Mouse (Mus musculus): ENCODE data around the gene Retreg1. TPM values are rescaled to one million over a fixed set of nuclear protein-coding genes. Genes with fewer than 3 reads are reported as not detected.

The Retreg1 gene
- polyA plus RNA-seq, 1 experiment, result 32.8 TPM

DNA sequence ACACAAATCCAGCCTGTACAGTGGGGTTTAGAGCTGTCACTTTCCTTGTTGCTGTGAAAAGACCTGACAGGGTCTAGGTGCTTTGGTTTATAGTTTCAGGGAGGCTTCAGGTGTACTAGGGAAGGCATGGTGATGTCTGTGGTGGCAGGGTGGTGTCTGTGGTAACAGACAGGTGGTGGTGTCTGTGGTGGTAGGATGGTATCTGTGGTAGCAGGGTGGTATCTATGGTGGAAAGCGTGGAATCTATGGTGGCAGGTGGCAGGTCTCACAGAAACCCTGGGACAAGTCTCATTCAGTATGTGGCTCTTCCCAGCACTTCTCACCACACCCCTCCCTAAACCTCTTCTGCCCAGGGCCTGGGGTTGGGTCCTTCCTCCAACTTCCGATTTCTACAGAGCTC lies 8.7 kb upstream of the Retreg1 start:
- TF ChIP-seq MAX (IDR thresholded peaks at IDR 0.05; ENCODE audit: low read depth) (no peak), POLR2AphosphoS2 (IDR thresholded peaks at IDR 0.05; ENCODE audit: insufficient read length, low read depth) (no peak), REST (IDR thresholded peaks at IDR 0.05; ENCODE audit: insufficient read depth, insufficient read length) (no peak), MYOD1 (IDR thresholded peaks at IDR 0.05; ENCODE audit: control insufficient read depth in 1 of 3, insufficient read length in 2 of 3, low read depth in 2 of 3) (peak in 1 of 3 experiments; percentile 64), USF1 (IDR thresholded peaks at IDR 0.05; ENCODE audit: low read depth) (no peak), MYOG (IDR thresholded peaks at IDR 0.05; ENCODE audit: control insufficient read depth in 1 of 3, insufficient read depth in 1 of 3, insufficient read length in 2 of 3, low read depth in 2 of 3) (peak in 1 of 3 experiments; percentile 68), TCF12 (IDR thresholded peaks at IDR 0.05; ENCODE audit: insufficient read depth, poor library complexity, severe bottlenecking) (no peak), TCF3 (IDR thresholded peaks at IDR 0.05; ENCODE audit: insufficient read length, low read depth) (no peak), SRF (IDR thresholded peaks at IDR 0.05; ENCODE audit: control insufficient read depth, insufficient read length, low read depth) (no peak), CEBPB (IDR thresholded peaks at IDR 0.05; ENCODE audit: insufficient read depth, poor library complexity, severe bottlenecking) (no peak), E2F4 (IDR thresholded peaks at IDR 0.05; ENCODE audit: insufficient read depth) (no peak), POLR2A (IDR thresholded peaks at IDR 0.05; ENCODE audit: insufficient read length, low read depth) (no peak)
- Histone ChIP-seq H3K27me3 (ENCODE audit: control insufficient read depth, insufficient read depth, insufficient read length) (no peaks in the 10 kb centered on the region), H3K36me3 (ENCODE audit: control insufficient read depth, insufficient read depth) (no peaks in the 10 kb centered on the region), H3K4me2 (ENCODE audit: low read depth) (no peak overlapping the region), H3K4me3 (no peak overlapping the region), H3K79me2 (ENCODE audit: control insufficient read depth, insufficient read depth) (no peaks in the 10 kb centered on the region), H3ac (ENCODE audit: control insufficient read depth, insufficient read length) (no peak overlapping the region)

DNA sequence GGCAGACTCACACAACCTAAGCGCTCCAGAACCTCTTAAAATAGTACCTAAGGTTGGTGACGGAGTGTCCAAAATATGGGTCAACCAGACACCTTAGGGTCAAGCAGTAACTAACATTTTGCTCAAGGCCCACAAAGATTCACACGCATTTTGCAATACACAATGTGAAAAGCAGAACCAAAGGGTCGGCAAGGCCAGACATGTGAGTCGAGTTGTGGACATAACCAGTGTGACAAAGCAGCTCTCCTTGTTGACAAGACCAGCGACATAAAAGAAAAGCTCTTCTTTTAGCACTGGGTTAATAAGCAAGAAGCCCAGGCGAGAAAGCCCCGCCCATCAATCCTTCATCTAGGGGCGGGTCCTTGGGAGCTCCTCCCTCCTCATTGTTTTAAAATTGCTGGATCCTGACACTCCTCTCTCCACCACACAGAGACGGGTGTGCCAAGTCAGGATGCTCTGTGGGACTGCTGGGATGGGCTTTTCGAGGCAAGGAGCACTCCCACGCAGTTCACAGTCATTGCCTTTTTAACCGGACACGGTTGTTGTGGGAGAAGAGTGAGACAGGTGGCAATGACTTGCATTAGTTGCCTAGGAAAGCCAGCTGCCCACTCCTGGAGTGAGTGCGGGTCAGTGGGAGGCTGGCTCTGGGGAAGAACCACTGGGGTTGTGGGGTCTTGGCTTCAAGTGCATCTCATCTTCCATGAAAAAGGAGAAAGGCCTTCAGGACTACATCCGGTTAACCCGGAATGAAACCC lies 7.9 kb upstream of the Retreg1 start:
- no peak overlapping the region for H3ac ChIP-seq (ENCODE audit: control insufficient read depth, insufficient read length)
- no peak for TF ChIP-seq USF1 (IDR thresholded peaks at IDR 0.05; ENCODE audit: low read depth)
- TF ChIP-seq MYOG (IDR thresholded peaks at IDR 0.05; ENCODE audit: control insufficient read depth in 1 of 3, insufficient read depth in 1 of 3, insufficient read length in 2 of 3, low read depth in 2 of 3), result peak in 1 of 3 experiments; percentile 80
- no peak for TF ChIP-seq POLR2AphosphoS2 (IDR thresholded peaks at IDR 0.05; ENCODE audit: insufficient read length, low read depth)
- TF ChIP-seq MYOD1 (IDR thresholded peaks at IDR 0.05; ENCODE audit: control insufficient read depth in 1 of 3, insufficient read length in 2 of 3, low read depth in 2 of 3), result peak in 2 of 3 experiments; percentile 63 to 94
- no peaks in the 10 kb centered on the region for H3K79me2 ChIP-seq (ENCODE audit: control insufficient read depth, insufficient read depth)
- H3K36me3 ChIP-seq (ENCODE audit: control insufficient read depth, insufficient read depth), result no peaks in the 10 kb centered on the region
- no peak overlapping the region for H3K4me2 ChIP-seq (ENCODE audit: low read depth)
- no peak overlapping the region for H3K4me3 ChIP-seq
- H3K27me3 ChIP-seq (ENCODE audit: control insufficient read depth, insufficient read depth, insufficient read length), result no peaks in the 10 kb centered on the region

DNA sequence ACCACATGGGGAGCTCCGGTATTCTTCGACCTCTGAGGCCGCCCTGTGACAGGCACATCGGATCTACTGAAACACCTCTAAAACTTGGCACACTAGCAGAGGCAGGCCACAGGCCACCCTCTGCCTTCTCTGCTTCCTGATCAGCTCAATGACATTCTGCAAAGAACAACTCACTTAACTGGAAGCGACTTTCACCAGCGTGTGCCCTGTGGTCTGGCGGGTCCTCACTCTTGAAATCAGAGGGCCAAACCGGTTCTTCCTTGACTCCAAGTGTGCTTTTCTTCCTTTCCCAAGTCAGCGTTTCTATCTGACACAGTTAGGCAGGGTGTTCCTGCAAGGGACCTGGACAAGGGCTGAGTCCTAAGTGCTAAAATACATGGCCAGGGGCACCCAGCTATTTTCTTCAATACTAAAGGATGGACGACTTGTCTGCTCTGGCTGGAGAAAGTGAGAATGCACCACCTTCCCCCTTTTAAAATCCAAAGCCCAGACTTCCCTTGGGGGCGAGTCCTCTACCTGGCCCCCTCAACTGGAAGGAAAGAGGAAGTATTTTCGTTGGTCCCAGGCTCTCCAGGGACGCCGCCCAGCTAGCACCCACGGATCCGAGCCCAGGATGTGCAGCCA lies 406 bp upstream of the Retreg1 start:
- Histone ChIP-seq H3K79me2 (ENCODE audit: control insufficient read depth, insufficient read depth) (peaks cover 40% of the 10 kb centered on the region), H3K27me3 (ENCODE audit: control insufficient read depth, insufficient read depth, insufficient read length) (no peaks in the 10 kb centered on the region), H3ac (ENCODE audit: control insufficient read depth, insufficient read length) (peak overlapping the region; percentile 61), H3K36me3 (ENCODE audit: control insufficient read depth, insufficient read depth) (no peaks in the 10 kb centered on the region), H3K4me3 (peak overlapping the region; percentile 39), H3K4me2 (ENCODE audit: low read depth) (peak overlapping the region; percentile 82)
- no peak for TF ChIP-seq TCF12 (IDR thresholded peaks at IDR 0.05; ENCODE audit: insufficient read depth, poor library complexity, severe bottlenecking)
- no peak for TF ChIP-seq MAX (IDR thresholded peaks at IDR 0.05; ENCODE audit: low read depth)
- no peak for TF ChIP-seq POLR2A (IDR thresholded peaks at IDR 0.05; ENCODE audit: insufficient read length, low read depth)
- no peak for TF ChIP-seq MYOD1 (IDR thresholded peaks at IDR 0.05; ENCODE audit: control insufficient read depth in 1 of 3, insufficient read length in 2 of 3, low read depth in 2 of 3)
- no peak for TF ChIP-seq POLR2AphosphoS2 (IDR thresholded peaks at IDR 0.05; ENCODE audit: insufficient read length, low read depth)
- no peak for TF ChIP-seq SRF (IDR thresholded peaks at IDR 0.05; ENCODE audit: control insufficient read depth, insufficient read length, low read depth)
- TF ChIP-seq E2F4 (IDR thresholded peaks at IDR 0.05; ENCODE audit: insufficient read depth), result no peak
- TF ChIP-seq CEBPB (IDR thresholded peaks at IDR 0.05; ENCODE audit: insufficient read depth, poor library complexity, severe bottlenecking), result no peak
- TF ChIP-seq REST (IDR thresholded peaks at IDR 0.05; ENCODE audit: insufficient read depth, insufficient read length), result no peak
- no peak for TF ChIP-seq USF1 (IDR thresholded peaks at IDR 0.05; ENCODE audit: low read depth)
- TF ChIP-seq TCF3 (IDR thresholded peaks at IDR 0.05; ENCODE audit: insufficient read length, low read depth), result no peak
- TF ChIP-seq MYOG (IDR thresholded peaks at IDR 0.05; ENCODE audit: control insufficient read depth in 1 of 3, insufficient read depth in 1 of 3, insufficient read length in 2 of 3, low read depth in 2 of 3), result no peak

DNA sequence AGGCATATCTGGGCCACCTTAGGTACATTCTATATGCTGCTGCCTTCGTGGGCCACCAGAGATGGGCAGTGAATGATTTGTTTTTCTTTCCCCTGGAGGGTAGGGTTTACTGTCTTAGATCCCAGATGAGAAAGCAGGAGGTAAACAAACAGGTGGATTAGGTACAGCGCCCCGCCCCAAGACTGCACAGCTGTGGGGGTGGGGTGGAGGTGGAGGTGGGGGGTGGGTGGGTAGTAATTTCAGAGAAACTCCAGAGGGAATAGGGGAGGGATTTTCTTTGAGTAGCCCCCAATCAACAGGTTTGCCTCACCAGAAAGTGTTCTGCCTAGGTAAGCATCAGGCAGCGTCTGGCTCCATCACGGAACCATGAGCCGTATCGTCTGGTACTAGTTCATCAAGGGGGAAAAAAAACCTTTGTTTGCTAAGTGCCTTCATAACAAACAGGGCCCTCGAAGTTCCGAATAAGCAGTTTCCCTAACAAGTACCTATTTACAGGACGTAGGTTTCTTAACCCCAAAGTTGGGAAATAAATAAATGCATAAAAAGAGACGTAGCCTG lies 1.1 kb downstream of the Retreg1 start:
- Histone ChIP-seq H3K79me2 (ENCODE audit: control insufficient read depth, insufficient read depth) (peaks cover 47% of the 10 kb centered on the region), H3K27me3 (ENCODE audit: control insufficient read depth, insufficient read depth, insufficient read length) (no peaks in the 10 kb centered on the region), H3K4me2 (ENCODE audit: low read depth) (peak overlapping the region; percentile 85), H3ac (ENCODE audit: control insufficient read depth, insufficient read length) (peak overlapping the region; percentile 61), H3K4me3 (peak overlapping the region; percentile 39), H3K36me3 (ENCODE audit: control insufficient read depth, insufficient read depth) (no peaks in the 10 kb centered on the region)
- TF ChIP-seq REST (IDR thresholded peaks at IDR 0.05; ENCODE audit: insufficient read depth, insufficient read length) (no peak), POLR2AphosphoS2 (IDR thresholded peaks at IDR 0.05; ENCODE audit: insufficient read length, low read depth) (no peak), USF1 (IDR thresholded peaks at IDR 0.05; ENCODE audit: low read depth) (no peak), MYOD1 (IDR thresholded peaks at IDR 0.05; ENCODE audit: control insufficient read depth in 1 of 3, insufficient read length in 2 of 3, low read depth in 2 of 3) (no peak), SRF (IDR thresholded peaks at IDR 0.05; ENCODE audit: control insufficient read depth, insufficient read length, low read depth) (no peak), E2F4 (IDR thresholded peaks at IDR 0.05; ENCODE audit: insufficient read depth) (no peak), MYOG (IDR thresholded peaks at IDR 0.05; ENCODE audit: control insufficient read depth in 1 of 3, insufficient read depth in 1 of 3, insufficient read length in 2 of 3, low read depth in 2 of 3) (no peak)

Measured in myocyte (in vitro differentiated cells).